Mouse (Mus musculus): ENCODE data around the gene D10Jhu81e.
"Not testable (repeated sequence)": the region's sequence is repeated elsewhere in the genome, so short reads cannot be mapped to it uniquely, and the experiment has no call there.

Gene D10Jhu81e

GRCm38 (mm10) chr10:78128647-78129046 lies 40.9 kb downstream of the D10Jhu81e start:
- DNase-seq: no peak

DNA sequence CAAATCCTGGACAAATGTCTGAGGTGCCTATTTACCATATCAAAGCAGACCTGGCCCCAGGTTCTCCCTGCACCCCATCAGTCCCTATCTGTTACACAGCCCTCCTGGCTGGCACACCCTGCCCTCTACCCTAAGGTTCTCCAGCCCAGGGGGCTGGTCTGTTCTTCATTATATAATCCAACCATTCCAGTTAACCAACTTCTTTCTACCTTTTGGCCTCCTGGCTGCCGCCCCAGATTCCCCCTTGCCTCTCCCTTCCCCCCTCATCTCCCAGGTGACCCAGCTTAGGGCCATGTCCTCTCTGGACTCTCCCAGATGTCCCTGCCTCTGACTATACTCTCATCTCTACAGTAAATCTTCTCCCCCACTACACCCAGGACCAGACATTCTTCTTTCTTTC lies 41.7 kb downstream of the D10Jhu81e start:
- DNase-seq: no peak

DNA sequence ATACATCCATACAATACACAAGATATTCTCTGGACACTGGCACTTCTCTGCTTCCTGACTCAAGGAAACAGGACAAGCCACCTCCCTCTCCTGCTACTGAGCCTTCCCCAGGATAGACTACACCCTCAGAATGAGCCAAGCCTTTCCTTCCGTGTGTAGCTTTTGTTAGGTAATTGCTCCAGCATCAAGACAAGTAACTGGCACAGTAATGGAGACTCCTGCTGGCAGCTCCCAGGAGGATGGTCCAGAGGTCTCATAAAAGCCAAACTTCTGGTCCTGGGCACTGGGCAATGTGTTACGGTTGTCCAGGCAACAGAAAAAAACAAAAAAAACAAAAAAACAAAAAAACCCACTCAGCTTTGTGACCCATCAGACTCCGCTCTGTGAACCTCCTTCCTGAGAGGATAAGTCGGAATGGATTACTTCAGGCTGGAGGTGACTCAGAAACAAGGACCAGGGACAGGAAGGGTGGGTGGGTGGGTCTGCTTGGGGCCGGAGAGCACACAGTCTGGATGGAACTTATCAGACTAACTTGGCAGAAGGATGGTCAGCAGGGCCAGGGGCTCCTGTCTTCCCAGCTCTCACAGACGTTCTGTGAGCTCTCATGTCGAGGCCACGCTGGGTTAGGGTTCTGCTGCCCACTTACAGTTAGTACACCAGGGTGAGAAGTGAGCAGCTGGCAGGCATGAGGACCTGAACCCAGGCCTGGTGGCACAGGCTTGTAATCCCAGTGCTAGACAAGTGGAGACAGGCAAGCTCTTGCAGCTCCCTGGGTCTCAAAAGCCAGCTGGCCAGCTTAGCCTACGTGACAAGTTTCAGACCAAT lies 42.3 kb downstream of the D10Jhu81e start:
- no peak for DNase-seq

DNA sequence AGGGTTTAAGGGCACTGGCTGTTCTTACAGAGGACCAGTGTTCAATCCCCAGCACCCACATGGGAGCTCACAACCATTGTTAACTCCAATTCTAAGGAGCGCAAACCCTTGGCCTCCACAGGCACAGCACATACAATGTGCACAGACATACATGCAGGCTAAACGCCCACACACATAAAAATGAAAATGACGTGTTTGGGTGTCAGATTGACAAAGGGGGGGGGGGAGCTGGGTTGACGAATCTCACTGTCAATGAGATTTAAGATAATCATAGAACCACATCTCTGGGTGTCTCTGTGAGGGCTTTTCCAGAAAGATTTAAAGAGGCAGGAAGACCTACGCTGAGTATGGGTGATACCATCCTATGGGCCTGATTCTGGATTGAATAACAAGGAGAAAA lies 43.3 kb downstream of the D10Jhu81e start:
- DNase-seq: no peak

- not testable (repeated sequence) for DNase-seq
These were observed 44.5 kb downstream of the D10Jhu81e start for GRCm38 (mm10) chr10:78125061-78125460.

DNA sequence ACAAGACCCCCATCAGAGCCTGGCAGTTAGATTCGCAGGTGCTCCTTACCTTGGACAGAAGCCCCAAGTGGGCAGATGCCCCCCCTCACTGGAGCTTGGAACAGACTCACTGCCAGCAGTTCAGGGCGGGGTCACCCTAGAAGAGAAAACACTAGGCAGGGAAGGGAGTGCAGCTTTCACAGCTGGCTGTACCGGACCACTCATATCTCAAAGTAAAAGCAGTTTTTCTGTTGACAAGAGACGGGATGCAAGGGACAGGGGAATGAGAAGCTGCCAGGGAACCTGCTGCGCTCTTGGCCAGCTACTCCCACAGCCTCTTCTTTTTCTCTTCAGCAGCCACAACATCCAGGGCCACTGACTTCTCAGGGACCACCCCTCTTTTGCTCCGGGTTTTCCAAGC lies 45.4 kb downstream of the D10Jhu81e start:
- DNase-seq: peak; percentile 40

DNA sequence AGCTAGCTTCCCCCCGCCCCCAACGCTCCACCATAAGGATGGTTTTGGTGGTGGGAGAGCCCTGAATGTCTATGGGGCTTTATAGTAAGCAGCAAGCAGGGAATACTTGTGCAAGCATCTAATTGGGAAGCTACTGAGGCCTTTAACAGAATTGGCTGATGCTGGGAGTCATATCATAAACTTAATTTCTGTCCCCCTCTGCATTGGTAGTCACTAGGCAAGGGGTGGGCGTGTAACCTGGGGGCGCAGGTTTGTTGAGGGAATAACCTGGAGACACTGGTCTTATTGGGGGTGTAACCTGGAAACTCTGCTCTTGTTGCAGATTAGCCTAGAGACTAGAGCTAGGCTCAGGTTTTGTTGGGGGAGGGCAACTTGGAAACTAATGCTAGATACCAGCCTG lies 50.2 kb downstream of the D10Jhu81e start:
- no peak for DNase-seq

DNA sequence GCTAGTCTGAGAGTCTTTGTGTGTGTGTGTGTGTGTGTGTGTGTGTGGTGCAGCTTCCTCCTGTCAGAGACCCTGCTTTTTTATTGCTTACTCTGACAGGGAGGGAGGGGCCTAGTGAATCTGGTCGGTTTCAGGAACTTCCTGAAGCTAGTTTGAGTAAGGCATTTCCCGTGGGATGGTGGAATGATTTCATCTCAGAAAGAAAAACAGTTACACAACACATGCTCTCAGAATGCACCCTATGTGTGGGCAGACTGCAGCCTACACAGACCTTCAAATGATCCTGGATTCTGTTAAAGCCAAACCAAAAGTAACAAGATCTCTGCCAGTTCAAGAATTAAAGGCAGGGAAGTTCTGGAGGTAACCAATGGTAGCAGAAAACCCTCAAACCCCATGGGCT lies 54.4 kb downstream of the D10Jhu81e start:
- DNase-seq: no peak

DNA sequence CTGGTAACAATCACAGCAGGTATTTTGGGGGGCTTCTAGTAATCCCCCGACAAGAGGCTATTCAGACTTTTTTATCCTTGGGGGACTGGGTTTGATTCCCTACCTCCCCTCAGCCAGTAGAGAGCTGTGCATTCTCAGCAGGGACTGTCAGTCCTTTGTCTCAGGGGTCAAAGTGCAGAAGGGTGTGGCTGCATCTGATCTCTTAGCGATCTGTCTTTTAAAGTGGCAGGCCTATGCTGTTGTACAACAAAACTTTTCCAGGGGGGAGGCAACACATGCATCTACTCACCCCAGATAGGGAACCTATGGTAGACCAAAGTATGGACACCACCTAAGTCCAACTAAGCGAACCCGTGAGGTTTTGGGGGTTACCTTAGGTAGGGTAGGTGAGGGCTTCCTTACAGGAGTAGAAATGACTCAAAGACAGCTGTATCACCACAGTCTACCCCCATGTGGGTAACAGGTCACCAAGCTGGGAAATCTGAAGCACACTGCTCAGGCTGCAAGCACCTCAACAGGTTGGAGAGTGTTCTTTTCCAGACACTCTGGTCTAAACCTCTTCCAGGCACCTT lies 55.0 kb downstream of the D10Jhu81e start:
- DNase-seq: no peak

All from thymus, postnatal 4 days (tissue).